Mouse (Mus musculus) liver, embryonic 15.5 days (tissue): ENCODE measurements around the gene Kank4. TPM values are rescaled to one million over a fixed set of nuclear protein-coding genes. Genes with fewer than 3 reads are reported as not detected.

Experiments
- polyA plus RNA-seq: library from polyadenylated mRNA; unstranded; fragments of >200 nt; fragmentation: Nextera tagmentation; extraction: Ambion mirVana; gene quantifications from 2 replicates; pipeline ENCODE4 v1.2.1, GENCODE M21; 2015

Kank4 gene
- polyA plus RNA-seq, 1 experiment from 2014 or later = 0.03 TPM

Other genes with a start within 250 kb of the Kank4 start
- not detected in 2 replicates for gene L1td1, start 90.8 kb downstream of the Kank4 start, polyA plus RNA-seq
- gene I0C0044D17Rik, start 6.3 kb upstream of the Kank4 start, polyA plus RNA-seq = not detected in 2 replicates
- gene Usp1, start 106.3 kb upstream of the Kank4 start, polyA plus RNA-seq = 57.9 and 61.3 TPM in 2 replicates
- 150 and 171 TPM in 2 replicates for gene Angptl3, start 213.4 kb upstream of the Kank4 start, polyA plus RNA-seq